Mouse (Mus musculus) T-helper 17 cell (primary cell): ENCODE results near the gene Zbtb40.

Experiments used
- in situ Hi-C, 2 experiments: fragments of 300-600 bp; cut with MboI, MseI; formaldehyde crosslinking; loops; 1 replicate in 1 of 2; 2 replicates in 1 of 2; pipeline ENCODE4 v1.15.1; 2025; ENCODE audit warnings: high pct_unique_total_duplicates in 2 of 2

The Zbtb40 gene

DNA sequence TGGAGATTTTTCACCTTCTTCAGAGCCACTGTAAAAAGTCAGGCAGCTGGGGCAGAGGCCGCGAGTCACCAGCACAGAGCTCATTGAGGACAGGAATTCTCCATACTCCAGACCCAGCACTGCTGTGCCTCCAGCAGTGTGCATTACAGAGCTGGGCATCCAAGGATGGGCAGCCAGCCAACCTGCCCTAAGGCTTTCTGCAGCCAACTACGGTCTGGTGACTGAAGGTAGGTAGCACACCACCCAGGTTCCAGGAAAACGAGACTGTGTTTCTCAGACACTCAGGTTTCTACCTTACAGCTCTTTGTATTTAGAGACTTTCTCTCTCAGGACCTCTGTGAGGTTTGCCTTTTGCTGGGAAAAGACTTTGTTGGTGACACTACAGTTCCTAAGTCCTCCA lies 67.7 kb downstream of the Zbtb40 start:
- in situ Hi-C loops, result no loop called here

DNA sequence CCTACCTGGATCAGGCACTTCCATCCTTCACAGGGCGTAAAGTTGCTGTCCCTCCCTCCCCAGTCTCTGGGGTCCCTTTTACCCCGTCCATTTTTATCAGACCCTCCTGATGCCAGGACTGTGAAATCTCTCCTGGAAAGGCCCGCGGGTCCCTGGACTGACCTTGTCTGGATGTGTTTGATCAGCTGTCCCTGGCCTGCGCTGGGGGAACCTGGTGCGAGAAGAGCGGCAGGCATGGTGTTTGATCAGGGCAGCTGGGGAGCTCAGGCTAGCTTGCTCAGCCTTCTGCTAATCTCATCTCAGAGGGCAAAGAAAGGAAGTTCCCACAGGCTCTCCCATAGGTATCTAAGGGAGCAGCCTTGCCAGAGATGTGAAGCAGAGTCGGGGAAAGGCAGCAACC lies 71.4 kb downstream of the Zbtb40 start:
- in situ Hi-C loops, result loop anchor here in 1 of 2 experiments (5.0 kb wide), 1 partner anchor 75 kb away; no protein-coding TSS in a partner anchor

DNA sequence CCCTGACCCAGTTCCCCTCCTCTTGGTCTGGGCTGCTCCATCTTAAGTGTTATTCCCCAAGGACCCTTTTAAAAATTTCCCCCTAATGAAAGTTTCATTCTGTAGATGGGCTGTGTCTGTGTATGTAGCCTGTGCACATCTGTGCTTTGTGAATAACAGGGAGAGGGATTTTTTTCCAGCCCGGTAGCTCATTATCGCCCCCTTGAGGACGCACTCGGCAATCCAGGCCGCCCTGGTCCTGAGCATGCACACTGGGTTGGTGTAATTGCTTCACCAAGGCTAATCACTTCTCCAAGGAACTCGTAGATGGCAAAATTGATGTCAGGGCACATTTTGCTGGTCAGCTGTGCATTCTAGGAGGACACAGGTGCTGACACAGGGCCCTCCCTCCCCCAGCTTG lies 77.7 kb downstream of the Zbtb40 start:
- in situ Hi-C loops, result no loop called here

DNA sequence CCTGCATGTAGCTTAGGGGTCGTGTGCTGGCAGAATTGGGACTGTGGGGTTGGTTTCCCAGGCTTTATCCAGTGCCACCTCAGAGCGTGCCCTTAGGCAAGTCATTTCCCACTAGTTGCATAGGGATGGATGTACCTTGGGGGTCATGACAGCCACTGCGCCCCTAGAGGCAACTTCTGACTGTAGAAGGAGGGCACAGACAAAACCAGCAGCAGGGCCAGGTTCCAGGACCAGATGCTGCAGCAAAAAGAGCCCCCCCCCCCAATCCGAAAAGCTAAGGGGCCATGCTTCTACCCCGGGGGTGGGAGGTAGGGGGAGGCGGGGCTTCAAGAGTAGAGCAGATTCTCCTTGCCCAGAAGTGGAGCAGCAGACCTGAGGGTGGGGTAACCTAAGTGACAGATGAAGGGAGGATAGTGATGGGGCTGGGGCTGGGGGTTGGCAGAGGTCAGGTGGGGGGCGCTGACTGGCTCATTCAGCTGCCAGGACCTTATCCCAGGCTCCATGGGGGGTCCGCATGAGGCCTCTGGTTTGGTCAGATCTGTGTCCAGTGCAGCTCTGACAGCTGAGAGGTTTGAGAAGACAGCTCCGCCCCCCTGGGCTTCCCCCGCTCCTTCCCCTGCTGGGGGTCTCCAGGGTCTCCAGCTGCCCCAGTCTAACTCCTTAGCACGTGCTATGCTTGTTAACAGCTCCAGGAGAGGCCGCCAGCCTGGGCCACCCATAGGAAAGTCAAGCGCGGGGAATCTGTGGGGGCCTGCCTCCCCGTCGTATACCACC lies 78.9 kb downstream of the Zbtb40 start:
- in situ Hi-C loops, result no loop called here

DNA sequence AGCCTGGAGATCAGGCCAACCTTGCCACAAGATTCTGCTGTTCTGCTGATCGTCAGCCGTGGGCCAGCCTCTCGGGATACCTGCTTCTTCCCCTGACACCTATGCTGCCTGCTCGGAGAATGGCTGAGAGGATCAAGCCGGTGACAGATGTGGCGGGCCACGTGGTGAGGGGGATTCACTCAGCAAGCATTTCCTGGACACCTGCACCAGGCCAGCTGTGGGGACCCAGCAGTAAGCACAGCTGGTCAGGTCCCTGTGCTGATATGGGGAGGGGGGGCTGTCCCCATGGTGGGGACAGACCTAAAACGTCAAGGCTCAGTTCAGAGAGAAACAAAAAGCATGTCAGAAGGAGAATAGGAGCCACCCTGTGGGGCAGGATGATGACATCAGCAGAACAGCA lies 79.5 kb downstream of the Zbtb40 start:
- in situ Hi-C loops, result no loop called here

DNA sequence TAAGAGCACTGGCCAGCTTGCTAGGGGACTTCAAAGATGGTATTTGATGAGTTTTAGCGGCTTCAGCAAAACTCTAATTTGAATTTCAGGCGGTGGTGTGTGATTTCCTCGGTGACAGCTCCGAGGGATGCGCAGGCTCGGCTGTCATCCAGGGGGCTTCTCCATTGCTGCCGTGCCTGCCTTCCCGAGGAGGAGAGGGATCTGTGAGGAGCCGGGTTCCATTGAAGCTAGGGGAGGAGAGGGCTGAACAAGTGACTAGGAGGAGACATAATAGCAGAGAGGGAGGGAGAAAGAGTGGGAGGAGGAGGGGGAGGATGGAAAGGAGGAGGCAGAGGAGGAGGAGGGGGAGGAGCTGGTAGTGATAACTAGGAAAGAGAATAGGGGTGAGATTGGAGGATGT lies 81.1 kb downstream of the Zbtb40 start:
- in situ Hi-C loops, result no loop called here

DNA sequence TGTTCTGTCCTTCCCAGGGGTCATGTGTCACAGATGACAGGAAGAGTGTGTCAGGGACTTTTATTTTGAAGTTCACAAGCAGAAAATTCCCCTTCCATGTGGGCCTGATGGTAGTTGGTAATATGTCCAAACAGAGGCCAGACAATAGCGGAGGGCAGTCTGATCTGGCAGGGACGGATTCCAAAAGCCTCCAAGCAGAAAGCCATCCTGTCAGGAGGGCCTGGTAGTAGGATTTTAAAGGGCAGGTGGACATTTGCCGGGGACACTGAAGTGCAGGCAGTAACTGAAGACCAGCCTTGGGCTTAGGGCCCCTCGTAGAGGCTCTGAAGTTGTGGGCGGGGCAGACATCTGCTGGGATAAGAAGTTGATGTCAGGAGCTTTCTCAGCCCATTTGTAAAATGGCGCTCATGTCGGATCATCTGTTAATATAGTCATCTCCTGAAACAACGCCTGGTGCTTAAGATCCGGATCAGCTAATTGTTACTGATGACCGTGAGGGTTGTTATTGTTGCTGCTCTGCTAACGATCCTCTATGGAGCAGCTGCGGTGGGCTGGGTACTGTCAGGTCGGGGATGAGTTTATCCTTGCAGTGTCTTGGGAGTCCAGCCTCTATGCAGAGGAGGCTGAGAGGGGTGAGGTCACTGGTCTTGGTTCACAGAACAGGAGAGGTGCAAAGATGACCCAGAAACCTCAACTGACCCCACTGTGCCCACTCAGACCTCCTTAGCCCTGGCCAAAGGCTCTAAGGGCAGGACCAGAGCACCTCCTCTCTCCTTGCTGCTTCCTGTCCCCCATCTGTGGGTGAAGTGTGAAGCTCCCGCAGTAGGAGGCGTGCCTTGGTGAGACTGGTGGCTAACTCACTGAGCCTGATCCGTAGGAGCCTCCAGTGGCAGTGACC lies 81.9 kb downstream of the Zbtb40 start:
- in situ Hi-C loops, result no loop called here

DNA sequence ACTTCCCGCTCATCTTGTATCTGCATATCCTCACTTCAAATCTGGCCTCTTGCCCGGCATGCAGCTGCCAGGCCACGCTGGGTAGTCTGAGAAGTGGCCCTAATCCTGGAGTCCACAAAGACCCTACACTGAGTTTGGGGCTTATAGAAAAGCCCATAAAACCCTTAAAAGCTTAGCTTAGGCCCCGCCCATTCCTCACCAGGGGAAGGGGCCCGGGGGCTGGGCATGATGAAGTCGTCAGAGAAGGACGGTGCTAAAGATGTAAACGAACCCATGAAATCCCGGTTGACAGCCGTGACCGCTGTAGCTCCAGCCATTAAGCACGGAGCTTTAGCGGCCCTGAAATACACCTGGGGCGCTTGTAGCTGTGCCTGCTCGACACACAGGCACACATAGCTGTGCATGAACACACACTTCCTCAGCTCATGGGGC lies 83.6 kb downstream of the Zbtb40 start:
- in situ Hi-C loops, result no loop called here

DNA sequence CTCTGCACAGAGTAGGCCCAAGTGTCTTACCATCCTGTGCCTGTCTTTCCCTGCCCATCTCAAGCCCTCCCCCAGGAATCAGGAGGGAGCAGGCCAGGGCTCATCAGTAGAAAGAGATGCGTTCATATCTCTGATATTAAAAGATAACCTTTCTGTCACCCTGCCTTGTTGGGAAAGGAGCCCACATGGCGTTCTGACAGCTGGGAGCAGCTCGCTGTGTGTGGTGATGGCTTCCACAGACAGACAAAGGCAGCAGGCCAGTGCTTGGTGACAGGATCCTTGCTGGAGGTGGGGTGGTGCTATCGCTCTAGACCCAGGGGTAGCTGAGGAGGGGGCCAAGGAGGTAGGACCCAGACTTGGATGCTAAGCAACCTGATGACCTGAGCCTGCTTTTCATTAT lies 86.2 kb downstream of the Zbtb40 start:
- in situ Hi-C loops, result no loop called here

DNA sequence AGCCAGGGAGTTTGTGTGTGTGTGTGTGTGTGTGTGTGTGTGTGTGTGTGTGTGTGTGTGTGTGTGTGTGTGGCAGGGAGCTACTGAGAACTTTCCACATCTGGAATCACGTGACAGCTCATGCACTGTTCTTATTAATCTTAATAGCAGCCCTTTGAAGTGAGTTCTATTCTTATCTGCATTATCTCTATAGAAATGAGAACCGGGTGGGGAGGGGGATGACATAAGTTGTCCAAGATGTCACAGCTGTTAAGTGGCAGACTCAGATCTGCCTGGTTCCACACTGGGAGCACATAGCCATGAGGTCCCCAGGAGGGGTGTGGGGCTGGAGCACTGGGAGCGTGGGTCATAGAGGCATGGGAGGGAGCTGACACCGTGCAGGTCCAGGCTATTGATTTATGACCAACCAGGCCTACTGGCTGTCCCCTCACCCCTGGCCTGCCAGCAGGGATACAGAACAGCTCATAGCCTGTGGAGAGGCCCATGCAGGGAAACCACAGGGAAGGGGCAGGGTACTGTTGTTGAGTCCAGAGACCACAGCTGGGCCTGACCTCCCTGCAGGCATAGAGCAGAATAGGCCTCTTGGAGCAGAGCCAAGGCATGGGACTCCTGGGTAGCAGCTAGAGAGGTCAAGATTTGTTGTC lies 86.8 kb downstream of the Zbtb40 start:
- in situ Hi-C loops, result no loop called here

DNA sequence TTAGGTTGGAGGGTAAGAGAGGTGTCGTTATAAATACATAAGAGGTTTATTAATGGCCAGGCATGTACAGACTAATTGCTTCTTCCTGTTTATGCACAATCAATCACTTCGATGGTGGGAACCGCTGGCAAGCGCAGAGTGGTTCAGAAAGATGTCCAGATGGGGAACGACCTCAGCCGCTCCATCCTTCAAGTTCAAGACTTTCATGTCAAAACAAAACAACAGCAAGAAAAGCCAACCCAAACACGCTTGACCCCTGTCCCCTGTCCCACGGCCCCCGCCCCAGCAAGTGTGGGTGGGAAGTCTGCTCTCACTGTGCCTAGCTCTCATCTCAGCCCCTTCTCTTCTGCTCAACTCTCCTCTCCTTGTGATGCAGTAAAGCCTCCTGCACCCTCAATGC lies 88.0 kb downstream of the Zbtb40 start:
- in situ Hi-C loops, result no loop called here

DNA sequence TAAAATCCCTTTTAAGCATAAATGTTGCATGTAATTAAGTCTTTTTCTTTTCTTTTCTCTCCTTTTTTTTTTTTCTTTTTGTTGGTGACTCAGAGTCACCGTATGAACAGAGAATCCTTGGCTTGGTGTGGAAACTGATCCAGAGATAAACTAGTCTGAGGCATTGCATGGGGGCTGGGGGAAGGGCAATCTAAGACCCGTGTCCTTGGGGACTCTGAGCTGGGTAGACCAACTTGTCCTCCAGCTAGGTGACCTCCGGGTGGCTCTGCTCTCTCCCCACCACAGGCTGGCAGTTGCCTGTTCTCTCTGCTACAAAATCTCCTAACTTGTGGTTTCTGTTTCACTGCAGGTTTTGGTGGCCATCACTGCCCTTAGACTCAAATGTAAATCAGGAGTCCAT lies 88.5 kb downstream of the Zbtb40 start:
- in situ Hi-C loops, result no loop called here

DNA sequence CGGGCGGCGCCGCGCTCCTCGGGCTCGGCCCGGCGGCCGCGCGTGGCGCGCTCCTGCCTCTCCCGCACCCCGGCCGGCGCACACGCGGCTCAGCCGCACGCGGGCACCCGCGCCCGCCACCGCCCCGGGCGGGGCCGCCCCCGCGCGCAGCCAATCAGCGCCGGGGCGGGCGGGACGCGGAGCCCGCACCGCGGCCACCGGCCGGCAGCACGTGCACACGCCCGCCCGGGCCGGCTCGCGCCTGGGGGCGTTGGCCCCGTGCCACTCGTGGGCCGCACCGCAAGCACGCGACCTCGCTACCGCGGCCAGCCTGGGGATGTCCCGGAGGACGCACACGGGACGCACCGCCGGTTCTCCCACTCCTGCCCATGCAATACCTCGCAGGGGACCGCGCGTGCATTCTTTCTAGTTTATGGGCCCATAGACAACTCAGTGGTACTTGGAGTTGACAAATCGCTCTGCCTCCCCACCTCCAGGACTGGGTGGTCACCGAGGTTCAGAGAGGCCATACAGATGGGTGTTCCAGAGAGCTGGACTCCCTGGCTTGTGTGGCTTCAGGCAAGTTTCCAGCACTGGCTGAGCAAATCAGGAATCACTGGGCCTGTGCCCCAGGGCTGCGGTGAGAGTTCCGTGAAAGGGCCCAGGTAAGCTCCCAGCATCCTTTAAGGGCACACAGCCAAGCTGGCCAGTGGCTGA lies 91.7 kb downstream of the Zbtb40 start, which contains the start of gene Epha8:
Epha8 (minus strand) TSS at position 66 of the 696 bp plus-strand sequence.
- in situ Hi-C loops, result no loop called here

DNA sequence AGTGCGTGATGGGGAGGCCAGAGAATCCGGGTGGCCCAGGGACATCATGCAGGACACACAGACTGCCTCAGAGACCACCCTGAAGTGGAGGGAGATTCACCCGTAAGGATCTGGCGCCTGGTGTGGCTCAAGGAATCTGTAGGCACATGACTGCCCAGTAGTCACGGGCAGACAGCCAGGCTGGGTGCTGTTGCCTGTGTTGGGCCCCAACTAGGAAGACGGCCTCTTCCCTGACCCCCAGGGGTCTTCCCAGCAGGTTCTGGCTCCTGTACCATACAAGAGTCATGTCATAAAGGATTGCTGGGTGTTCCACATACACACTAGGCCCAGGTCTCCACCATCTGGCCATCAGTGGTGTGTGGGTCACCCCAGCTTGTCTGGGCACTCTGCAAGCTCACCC lies 94.0 kb downstream of the Zbtb40 start:
- in situ Hi-C loops, result no loop called here

DNA sequence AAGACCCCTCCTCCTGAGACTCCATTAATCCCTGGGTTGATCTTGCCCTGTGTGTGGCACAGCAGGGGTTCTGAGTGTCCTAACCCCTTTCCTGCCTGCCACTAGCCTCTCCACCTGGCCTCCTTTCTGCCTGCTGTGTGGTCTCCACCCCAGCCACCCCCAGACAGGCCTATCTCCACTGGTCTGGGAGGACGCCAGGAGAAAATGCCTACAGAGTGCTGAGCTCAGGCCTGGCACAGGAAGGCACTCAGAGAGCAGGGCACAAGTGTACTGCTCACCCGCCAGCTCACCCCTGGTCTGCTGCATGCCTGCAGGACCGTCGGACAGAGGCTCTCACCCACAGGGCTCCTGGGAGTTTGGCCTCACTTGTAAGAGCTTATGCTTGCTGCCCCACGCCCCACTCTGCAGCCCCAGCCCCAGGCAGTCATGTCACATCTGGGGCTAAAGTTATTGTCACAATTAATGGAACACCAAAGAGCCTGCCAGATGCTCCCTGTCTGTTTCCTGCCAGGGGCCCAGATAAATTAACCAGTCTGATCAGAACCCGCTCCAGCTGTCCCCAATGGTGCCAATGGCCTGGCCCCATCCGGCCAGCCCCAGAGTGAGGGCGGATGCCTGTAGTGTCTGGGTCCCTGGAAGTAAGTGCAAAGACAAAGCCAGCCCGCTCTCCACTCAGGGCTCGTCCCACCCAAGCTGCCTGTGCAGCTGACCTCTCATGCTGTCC lies 99.2 kb downstream of the Zbtb40 start:
- in situ Hi-C loops, result loop anchor here in 1 of 2 experiments (25.0 kb wide), 1 partner anchor 1563 kb away; no protein-coding TSS in a partner anchor

DNA sequence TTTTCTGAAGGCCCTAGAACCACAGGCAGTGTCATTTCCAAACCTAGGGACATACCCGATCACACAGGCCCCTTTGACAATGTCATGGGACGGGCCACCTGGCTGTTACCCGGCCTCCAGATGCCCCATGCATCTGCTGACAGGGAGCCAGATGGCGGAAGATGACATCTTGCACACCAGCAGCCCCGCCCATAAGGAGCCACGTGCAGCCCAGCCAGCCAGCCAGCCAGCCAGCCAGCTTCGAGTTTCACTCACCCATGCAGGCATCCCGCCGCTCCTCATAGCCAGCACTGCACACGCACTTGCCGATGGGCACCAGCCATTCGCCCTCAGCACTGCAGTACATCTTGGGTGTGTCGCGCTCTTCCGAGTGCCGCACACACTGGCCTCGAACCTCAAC lies 103.2 kb downstream of the Zbtb40 start:
- in situ Hi-C loops, result loop anchor here in 1 of 2 experiments (25.0 kb wide), 1 partner anchor 1567 kb away; no protein-coding TSS in a partner anchor

DNA sequence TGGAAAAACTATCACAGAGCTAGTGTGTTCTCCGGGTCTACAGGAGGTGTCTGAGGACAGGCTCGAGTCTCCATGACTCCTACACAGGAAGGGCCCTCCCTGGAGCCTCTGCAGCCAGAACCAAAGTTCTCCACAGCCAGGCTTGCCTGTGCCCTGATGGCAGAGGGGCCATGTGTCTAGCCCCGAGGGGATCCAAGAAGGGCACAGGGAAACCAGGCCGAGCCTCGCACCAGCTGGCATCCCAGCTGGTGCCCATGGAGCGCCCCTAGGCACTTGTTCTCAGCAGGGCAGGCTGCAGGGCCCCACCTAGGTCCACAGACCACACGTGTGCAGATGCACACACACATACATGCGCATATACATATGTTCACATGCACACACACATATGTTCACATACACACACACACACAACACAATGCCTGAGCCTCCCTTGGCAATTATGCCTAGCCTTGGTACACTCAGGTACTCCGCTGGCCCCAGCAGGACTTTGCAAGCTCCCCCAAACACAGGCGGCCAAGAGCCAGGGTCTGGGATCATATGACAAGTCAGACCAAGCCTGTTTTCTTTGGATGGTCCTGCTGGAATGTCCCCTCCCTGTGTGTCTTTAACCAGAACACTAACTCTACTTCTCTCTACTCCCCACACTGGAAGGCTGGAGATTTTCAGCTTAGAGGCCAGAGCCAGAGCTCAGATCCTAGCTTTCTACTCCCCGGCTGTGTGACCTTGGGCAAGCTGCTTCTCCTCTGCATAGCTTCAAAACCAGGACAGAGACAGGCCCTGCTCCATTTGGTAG lies 103.8 kb downstream of the Zbtb40 start:
- in situ Hi-C loops, result loop anchor here in 1 of 2 experiments (25.0 kb wide), 1 partner anchor 1568 kb away; no protein-coding TSS in a partner anchor

DNA sequence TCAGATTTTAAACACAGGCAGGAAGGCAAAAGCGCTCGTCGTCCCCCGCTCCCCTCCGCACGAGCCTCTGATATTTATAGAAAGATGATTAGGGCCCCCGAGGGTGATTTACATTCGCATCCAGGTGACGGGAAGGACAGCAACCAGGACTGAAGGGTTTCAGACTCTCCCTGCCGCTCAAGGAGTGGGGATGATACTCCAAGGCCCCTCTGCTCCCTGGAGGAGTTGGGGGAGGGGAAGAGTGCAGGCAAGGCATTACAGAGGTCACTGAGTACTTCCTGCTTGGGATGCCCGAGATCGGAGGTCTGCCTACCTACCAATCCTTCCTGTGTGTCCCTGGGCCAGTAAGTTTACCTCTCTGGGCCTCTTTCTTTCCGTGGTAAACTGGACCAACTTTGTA lies 105.4 kb downstream of the Zbtb40 start:
- in situ Hi-C loops, result loop anchor here in 1 of 2 experiments (25.0 kb wide), 1 partner anchor 1569 kb away; no protein-coding TSS in a partner anchor

DNA sequence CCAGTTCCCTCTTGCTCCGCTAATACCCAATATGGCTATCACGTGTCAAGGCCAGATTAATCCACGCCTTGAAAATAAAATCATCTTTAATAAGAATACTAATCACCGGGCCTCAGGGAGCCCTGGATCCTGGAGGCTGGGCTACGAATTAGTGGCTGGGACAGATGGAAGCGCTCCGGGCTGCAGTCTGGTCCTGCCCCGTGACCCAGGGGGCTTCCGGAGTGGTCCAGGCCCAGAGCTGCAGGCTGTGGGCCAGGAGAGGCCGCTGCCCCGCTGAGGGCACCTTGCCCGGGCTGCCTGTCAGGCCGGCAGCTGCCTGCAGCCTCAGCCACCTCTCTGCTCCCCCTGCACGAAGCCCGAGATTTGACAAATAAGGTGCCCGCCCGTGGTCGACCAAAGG lies 105.8 kb downstream of the Zbtb40 start:
- in situ Hi-C loops, result loop anchor here in 1 of 2 experiments (25.0 kb wide), 1 partner anchor 1570 kb away; no protein-coding TSS in a partner anchor
